Mouse (Mus musculus) embryonic facial prominence, embryonic 10.5 days (tissue): ENCODE results near the gene Ccdc121. TPM values are rescaled to one million over a fixed set of nuclear protein-coding genes. Genes with fewer than 3 reads are reported as not detected.

Experiments used
- DNase-seq: peaks from one replicate; pipeline ENCODE4 v3.0.0-alpha.2; 2017; ENCODE audit warnings: low spot score
- H3K27ac ChIP-seq: fragments of 300-500 bp; sonication (generic); replicated peaks from 2 replicates; pipeline ENCODE4 v1.5.1; 2016; ENCODE audit warnings: mild to moderate bottlenecking
- H3K27me3 ChIP-seq: fragments of 300-500 bp; sonication (generic); replicated peaks from 2 replicates; pipeline ENCODE4 v1.6.1; 2016; ENCODE audit warnings: low read depth, mild to moderate bottlenecking; ENCODE audit not compliant: poor library complexity, severe bottlenecking
- H3K36me3 ChIP-seq: fragments of 300-500 bp; sonication (generic); replicated peaks from 2 replicates; pipeline ENCODE4 v1.6.1; 2016; ENCODE audit warnings: mild to moderate bottlenecking, moderate library complexity
- H3K4me1 ChIP-seq: fragments of 300-500 bp; sonication (generic); 2 replicates; pipeline ENCODE4 v1.6.1; 2016
- H3K4me3 ChIP-seq: fragments of 300-500 bp; sonication (generic); 2 replicates; pipeline ENCODE4 v1.5.1; 2016; ENCODE audit warnings: mild to moderate bottlenecking, moderate library complexity
- H3K9me3 ChIP-seq: fragments of 300-500 bp; sonication (generic); 2 replicates; pipeline ENCODE4 v1.6.1; 2016; ENCODE audit warnings: mild to moderate bottlenecking
- WGBS: fragments of 180-500 bp; shearing (Covaris S2); methylation state at CpG from one replicate; pipeline ENCODE4 v1.1.7; 2016; 5-methylcytosine and 5-hydroxymethylcytosine counted together
- polyA plus RNA-seq: library from polyadenylated mRNA; unstranded; fragments of >200 nt; fragmentation: Nextera tagmentation; extraction: Ambion mirVana; gene quantifications from 2 replicates; pipeline ENCODE4 v1.2.1, GENCODE M21; 2016

The Ccdc121 gene
- polyA plus RNA-seq: 0.08 and 0.16 TPM in 2 replicates

- Histone ChIP-seq H3K27ac (no peak within 1 kb of the TSS), H3K4me1 (peaks cover 8% of the 10 kb centered on the region), H3K9me3 (no peaks in the 10 kb centered on the region), H3K27me3 (no peaks in the 10 kb centered on the region), H3K4me3 (no peak within 1 kb of the TSS), H3K36me3 (no peaks in the 10 kb centered on the region)
- no peak for DNase-seq
- WGBS: 60% methylated on average over 4 of the region's 4 CpGs
Measured at GRCm38 (mm10) chr1:181511307-181511706, at the start of gene Ccdc121. Gene Ccdc121, minus strand, starts transcription at chr1:181511451.

- no peaks in the 10 kb centered on the region for H3K36me3 ChIP-seq
- H3K4me3 ChIP-seq: no peak overlapping the region
- no peaks in the 10 kb centered on the region for H3K9me3 ChIP-seq
- no peak overlapping the region for H3K27ac ChIP-seq
- DNase-seq: no peak
- peaks cover 15% of the 10 kb centered on the region for H3K4me1 ChIP-seq
- WGBS: 87% methylated on average over 6 of the region's 6 CpGs
- H3K27me3 ChIP-seq: 0 out of 2 replicates have a peak, but pooled peaks cover 7% of the 10 kb centered on the region
Measured at GRCm38 (mm10) chr1:181560325-181560724, 49.1 kb upstream of the Ccdc121 start.

GRCm38 (mm10) chr1:181559655-181560054 is 48.4 kb upstream of the Ccdc121 start:
- Histone ChIP-seq H3K4me3 (no peak overlapping the region), H3K27me3 (0 out of 2 replicates have a peak, but pooled peaks cover 7% of the 10 kb centered on the region), H3K9me3 (no peaks in the 10 kb centered on the region), H3K4me1 (peaks cover 15% of the 10 kb centered on the region), H3K36me3 (no peaks in the 10 kb centered on the region), H3K27ac (no peak overlapping the region)
- 77% methylated on average over 10 of the region's 10 CpGs for WGBS
- DNase-seq: no peak

- H3K9me3 ChIP-seq: no peaks in the 10 kb centered on the region
- WGBS: 92% methylated on average over 5 of the region's 5 CpGs
- no peaks in the 10 kb centered on the region for H3K36me3 ChIP-seq
- DNase-seq: no peak
- no peak overlapping the region for H3K27ac ChIP-seq
- H3K4me1 ChIP-seq: peaks cover 13% of the 10 kb centered on the region
- no peaks in the 10 kb centered on the region for H3K27me3 ChIP-seq
- H3K4me3 ChIP-seq: no peak overlapping the region
Measured at GRCm38 (mm10) chr1:181555475-181555874, 44.2 kb upstream of the Ccdc121 start.

GRCm38 (mm10) chr1:181552533-181553410 is 41.5 kb upstream of the Ccdc121 start:
- no peak overlapping the region for H3K4me3 ChIP-seq
- H3K27me3 ChIP-seq: no peaks in the 10 kb centered on the region
- no peak overlapping the region for H3K27ac ChIP-seq
- WGBS: 45% methylated on average over 10 of the region's 10 CpGs
- H3K9me3 ChIP-seq: no peaks in the 10 kb centered on the region
- no peak for DNase-seq
- no peaks in the 10 kb centered on the region for H3K36me3 ChIP-seq
- H3K4me1 ChIP-seq: peaks cover 13% of the 10 kb centered on the region

- H3K4me1 ChIP-seq: peaks cover 13% of the 10 kb centered on the region
- 0 out of 2 replicates have a peak, but pooled peaks cover 2% of the 10 kb centered on the region for H3K27me3 ChIP-seq
- DNase-seq: no peak
- 66% methylated on average over 5 of the region's 5 CpGs for WGBS
- H3K27ac ChIP-seq: no peak overlapping the region
- no peak overlapping the region for H3K4me3 ChIP-seq
- no peaks in the 10 kb centered on the region for H3K36me3 ChIP-seq
- no peaks in the 10 kb centered on the region for H3K9me3 ChIP-seq
Measured at GRCm38 (mm10) chr1:181550826-181551225, 39.6 kb upstream of the Ccdc121 start.

GRCm38 (mm10) chr1:181549987-181550386 is 38.7 kb upstream of the Ccdc121 start:
- 93% methylated on average over 8 of the region's 8 CpGs for WGBS
- peaks cover 13% of the 10 kb centered on the region for H3K4me1 ChIP-seq
- DNase-seq: no peak

GRCm38 (mm10) chr1:181545044-181545772 is 34.0 kb upstream of the Ccdc121 start:
- H3K4me3 ChIP-seq: no peak overlapping the region
- H3K4me1 ChIP-seq: no peaks in the 10 kb centered on the region
- no peaks in the 10 kb centered on the region for H3K9me3 ChIP-seq
- no peaks in the 10 kb centered on the region for H3K36me3 ChIP-seq
- 32% methylated on average over 23 of the region's 23 CpGs for WGBS
- peak; percentile 59 for DNase-seq
- no peak overlapping the region for H3K27ac ChIP-seq
- peaks cover 9% of the 10 kb centered on the region; the same call in 1 of the 2 replicates for H3K27me3 ChIP-seq

More at GRCm38 (mm10) chr1:181549987-181550386, 38.7 kb upstream of the Ccdc121 start:
- Histone ChIP-seq H3K9me3 (no peaks in the 10 kb centered on the region), H3K36me3 (no peaks in the 10 kb centered on the region), H3K27me3 (0 out of 2 replicates have a peak, but pooled peaks cover 3% of the 10 kb centered on the region), H3K27ac (no peak overlapping the region), H3K4me3 (no peak overlapping the region)

GRCm38 (mm10) chr1:181543711-181544383 is 32.6 kb upstream of the Ccdc121 start:
- Histone ChIP-seq H3K9me3 (no peaks in the 10 kb centered on the region), H3K4me1 (peaks cover 2% of the 10 kb centered on the region; the same call in 1 of the 2 replicates), H3K27ac (no peak overlapping the region), H3K27me3 (peaks cover 9% of the 10 kb centered on the region; the same call in 1 of the 2 replicates), H3K4me3 (no peak overlapping the region), H3K36me3 (no peaks in the 10 kb centered on the region)
- whole genome bisulfite sequencing: 75% methylated on average over 5 of the region's 5 CpGs
- DNase-seq: peak; percentile 37

GRCm38 (mm10) chr1:181539846-181540769 is 28.9 kb upstream of the Ccdc121 start:
- Histone ChIP-seq H3K4me3 (no peak overlapping the region), H3K27ac (no peak overlapping the region), H3K27me3 (peaks cover 7% of the 10 kb centered on the region; the same call in 1 of the 2 replicates), H3K9me3 (no peaks in the 10 kb centered on the region), H3K4me1 (peaks cover 6% of the 10 kb centered on the region), H3K36me3 (no peaks in the 10 kb centered on the region)
- DNase-seq: no peak
- WGBS: 80% methylated on average over 22 of the region's 22 CpGs

- H3K4me3 ChIP-seq: no peak overlapping the region
- no peaks in the 10 kb centered on the region for H3K36me3 ChIP-seq
- no peaks in the 10 kb centered on the region for H3K27me3 ChIP-seq
- DNase-seq: no peak
- H3K9me3 ChIP-seq: no peaks in the 10 kb centered on the region
- peaks cover 14% of the 10 kb centered on the region for H3K4me1 ChIP-seq
- WGBS: 90% methylated on average over 9 of the region's 9 CpGs
- no peak overlapping the region for H3K27ac ChIP-seq
Measured at GRCm38 (mm10) chr1:181537627-181538525, 26.6 kb upstream of the Ccdc121 start.
